Mouse (Mus musculus): ENCODE measurements around the gene Gys2.

The Gys2 gene

DNA sequence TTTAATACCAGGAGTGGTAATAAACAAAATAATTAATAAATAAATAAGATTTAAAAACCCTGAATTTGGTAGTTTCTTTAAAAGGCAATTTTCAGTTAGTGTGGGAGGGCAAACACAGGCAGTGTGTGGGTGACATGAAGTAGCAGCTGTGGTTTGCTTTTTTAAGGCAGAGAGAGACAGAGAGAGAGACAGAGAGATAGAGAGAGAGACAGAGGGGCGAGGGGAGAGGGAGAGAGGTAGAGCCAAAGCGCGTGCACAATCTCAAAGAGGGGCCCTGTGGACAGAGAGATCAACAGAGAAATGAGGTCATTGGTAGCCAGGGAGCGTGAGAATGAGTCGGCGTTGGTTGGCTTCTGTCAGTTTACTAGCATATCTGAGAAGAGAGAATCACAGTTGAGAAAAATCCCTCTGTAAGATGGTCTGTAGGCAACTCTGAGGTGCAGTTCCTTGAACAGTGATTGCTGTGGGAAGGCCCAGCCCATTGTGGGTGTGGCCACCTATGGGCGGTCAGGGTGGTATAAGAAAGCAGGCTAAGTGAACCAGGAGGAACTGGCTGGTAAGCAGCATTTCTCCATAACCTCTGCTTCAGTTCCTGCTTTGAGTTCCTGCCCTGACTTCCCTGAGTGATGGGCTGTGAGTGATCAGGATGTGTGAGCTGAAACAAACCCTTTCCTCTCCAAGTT lies 17.5 kb downstream of the Gys2 start:
- no peak for DNase-seq

- no peak for DNase-seq
These were observed 19.6 kb downstream of the Gys2 start for GRCm38 (mm10) chr6:142453311-142453710.

DNA sequence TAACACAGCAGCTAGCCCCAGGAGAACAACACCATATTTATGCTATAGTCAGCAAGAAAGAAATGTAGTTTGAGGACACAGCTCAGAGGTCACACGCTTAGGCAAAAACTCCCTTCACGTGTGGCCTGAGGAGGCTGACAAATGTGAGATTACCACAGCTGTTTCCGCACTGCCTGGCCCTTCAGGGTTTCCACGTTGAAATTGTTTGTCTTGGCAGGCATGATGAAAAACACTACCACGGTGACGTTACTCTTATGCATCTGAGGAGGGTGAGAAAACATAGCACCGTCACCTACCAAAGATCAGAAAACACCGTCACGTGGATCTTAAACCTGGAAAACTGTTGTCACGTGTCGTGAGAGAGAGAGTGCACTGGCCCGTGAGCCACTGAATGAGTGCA lies 21.5 kb downstream of the Gys2 start:
- DNase-seq: no peak

DNA sequence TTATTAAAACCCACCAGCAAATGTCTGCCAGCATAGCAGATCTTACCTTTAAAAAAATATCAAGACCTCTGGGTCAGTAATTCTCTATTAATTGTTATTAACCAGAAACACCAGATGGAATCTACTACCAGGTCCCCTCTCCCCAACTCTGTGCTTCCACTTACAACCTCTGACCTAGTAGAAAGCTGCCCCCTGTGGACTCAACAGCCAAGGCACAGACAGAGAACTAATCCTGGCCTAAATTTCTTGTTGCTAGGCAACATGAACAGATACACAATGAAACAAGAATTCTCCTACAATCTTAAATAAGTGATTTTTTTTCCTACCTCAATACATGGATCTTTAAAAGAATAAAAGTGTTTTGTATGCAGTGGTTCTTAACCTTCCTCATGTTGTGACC lies 43.8 kb downstream of the Gys2 start:
- DNase-seq: no peak

DNA sequence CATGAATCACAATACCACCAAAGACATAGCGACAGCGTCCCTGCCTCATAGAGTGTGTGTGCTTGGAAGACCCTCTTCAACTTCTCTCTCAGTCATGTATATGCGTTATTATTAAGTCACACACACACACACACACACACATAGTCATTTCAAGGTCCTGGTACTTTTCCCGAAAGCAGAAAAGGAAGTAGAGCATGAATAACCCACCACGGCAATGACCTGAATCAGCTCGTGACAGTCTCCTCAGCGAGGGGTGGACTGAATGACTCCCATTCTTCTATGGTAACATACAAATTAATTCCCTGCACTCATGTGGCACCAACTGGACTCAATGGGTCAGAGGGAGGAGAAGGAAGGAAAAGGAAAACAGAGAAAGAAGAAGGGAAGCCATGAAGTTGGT lies 47.9 kb downstream of the Gys2 start:
- DNase-seq: no peak

DNA sequence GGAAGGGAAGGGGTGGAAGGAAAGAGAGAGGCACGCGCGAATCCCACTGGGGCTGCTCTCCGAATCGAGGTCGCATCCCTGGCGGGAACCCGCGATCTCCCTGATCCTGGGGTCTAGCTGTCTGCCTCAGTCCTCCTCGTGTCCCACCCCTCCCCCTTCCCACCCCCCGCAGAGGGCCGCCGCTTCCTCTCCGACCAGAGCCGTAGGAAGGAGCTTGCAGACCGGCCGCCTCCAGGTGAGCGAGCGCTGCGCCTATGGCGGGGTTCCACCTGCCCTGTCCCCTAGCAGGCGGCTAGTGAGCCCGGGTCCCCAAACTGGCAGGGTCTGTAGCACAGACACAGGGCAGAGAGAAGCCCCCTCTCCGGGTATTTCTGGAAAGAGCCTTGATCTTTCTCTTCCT lies 58.3 kb downstream of the Gys2 start:
- DNase-seq: no peak

- DNase-seq: no peak
These were observed 59.1 kb downstream of the Gys2 start for GRCm38 (mm10) chr6:142413845-142414244.

- DNase-seq: no peak
These were observed 59.9 kb downstream of the Gys2 start, which contains the start of gene Spx for GRCm38 (mm10) chr6:142412906-142413491. Spx (plus strand) TSS chr6:142413441.

DNA sequence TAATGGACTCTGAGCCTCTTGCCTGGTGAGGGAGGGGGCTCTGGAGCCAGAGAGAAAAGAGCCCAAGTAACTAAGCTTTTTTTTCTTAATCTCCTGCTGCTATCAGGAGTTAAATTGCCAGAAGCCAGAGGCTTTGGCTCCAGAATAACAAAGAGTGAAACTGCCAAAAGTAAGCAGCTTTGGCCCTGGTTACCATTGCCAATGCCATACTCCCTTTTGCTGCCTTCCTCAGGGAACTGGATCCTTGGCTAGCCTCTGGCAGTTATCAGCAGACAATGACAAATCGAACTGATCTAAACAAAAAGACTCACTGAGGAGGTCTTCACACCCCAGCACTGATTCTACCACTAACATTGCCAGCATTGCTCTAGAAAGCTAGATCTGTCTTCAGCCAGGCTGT lies 61.8 kb downstream of the Gys2 start:
- DNase-seq: no peak

DNA sequence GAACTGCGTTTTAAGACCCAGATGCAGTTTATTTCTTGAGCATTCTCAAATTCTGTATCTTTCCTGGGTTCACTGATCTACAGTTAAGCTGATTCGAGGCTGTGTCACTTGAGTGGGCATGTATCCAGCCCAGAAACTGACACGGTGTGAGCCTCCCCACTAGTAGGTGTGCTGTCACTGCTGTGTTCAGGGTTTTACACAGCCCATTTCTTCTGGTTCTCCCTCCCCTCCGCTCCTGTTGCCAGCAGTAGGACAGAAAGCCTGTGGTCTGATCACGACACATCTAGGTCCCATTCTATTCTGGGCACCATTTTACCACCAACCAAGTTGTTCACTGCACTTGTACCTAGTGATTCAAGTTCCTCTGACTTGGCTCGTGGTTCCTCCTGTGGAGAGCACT lies 77.2 kb downstream of the Gys2 start:
- no peak for DNase-seq

GRCm38 (mm10) chr6:142394669-142395068 lies 78.2 kb downstream of the Gys2 start:
- peak in 1 of 2 experiments; percentile 28 for DNase-seq

DNA sequence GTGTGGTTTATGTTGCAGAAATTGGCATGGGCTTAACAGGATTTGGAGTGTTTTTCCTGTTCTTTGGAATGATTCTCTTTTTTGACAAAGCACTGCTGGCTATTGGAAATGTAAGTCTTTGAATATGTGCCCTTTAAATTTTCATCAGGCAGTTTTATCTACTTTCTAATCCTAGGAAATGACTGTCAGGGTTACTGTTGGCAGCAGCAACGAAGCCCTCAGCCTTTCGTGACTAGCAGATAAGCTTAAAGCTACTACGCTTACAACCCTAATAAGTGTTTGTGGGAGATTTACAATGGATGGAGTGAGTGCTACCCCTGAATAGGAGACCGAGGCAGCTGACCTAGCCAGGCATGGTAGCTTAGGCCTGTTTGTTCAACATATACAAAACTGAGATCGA lies 80.6 kb downstream of the Gys2 start:
- no peak for DNase-seq

DNA sequence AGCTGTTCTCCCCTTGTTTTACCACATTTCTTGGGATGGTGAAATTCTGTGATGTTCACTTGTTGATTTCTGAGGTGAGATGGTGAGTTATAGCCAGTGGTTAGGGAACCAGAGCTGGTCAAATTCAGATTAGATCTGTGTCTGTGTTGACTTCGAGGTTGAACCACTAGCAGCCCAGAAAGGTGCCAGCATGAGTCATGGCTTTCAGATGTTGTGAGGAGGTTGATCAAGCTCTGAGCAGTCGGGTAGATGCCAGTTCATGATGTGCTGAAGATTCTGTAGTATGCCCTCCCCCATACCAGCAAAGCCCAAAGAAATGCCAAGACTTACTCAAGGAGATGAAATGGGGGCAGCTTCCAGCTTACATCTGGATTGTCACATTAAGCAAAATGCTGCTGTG lies 83.8 kb downstream of the Gys2 start:
- DNase-seq: no peak

GRCm38 (mm10) chr6:142387755-142388271 lies 85.1 kb downstream of the Gys2 start:
- DNase-seq: no peak

DNA sequence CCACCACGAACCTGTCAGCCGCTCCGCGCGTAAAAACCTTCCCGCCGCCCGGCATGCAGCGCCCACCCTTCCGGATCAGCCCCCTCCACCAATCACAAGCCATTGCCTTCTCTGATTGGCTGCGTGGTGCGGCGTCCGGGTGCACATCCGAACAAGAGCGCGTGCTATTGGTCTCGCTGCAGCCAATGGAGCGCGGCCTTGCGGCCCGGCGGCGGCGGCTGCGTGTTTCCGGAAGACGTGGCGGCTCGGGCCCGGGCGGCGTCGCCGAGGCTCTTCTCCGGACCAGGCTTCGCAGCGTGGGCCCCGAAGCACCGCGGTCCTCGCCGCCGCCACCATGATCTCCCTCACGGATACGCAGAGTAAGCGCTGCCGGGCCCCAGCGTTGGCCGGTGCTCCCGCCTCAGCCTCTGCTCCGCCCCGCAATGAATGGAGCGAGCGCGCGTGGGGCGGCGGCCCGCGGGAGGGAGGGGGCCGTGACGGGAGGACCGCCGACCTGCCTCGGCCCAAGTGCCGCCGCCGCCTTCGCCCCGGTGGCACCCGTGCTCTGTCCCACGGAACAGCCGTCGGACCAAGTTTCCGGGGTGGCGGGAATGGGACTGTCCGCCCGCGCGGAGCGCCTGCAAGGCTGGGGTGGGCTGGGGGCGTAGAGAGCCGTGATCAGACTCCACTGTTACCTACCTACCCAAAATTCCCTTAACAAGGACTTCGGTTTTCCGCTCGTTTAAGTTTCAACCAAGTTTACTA lies 85.7 kb downstream of the Gys2 start, which contains the start of the genes Recql and Golt1b:
TSS of gene Recql (minus strand) at position 77 of the 744 bp plus-strand sequence.
TSS of gene Golt1b (plus strand) at position 211 of the 744 bp plus-strand sequence.
- peak; percentile 99 for DNase-seq

DNA sequence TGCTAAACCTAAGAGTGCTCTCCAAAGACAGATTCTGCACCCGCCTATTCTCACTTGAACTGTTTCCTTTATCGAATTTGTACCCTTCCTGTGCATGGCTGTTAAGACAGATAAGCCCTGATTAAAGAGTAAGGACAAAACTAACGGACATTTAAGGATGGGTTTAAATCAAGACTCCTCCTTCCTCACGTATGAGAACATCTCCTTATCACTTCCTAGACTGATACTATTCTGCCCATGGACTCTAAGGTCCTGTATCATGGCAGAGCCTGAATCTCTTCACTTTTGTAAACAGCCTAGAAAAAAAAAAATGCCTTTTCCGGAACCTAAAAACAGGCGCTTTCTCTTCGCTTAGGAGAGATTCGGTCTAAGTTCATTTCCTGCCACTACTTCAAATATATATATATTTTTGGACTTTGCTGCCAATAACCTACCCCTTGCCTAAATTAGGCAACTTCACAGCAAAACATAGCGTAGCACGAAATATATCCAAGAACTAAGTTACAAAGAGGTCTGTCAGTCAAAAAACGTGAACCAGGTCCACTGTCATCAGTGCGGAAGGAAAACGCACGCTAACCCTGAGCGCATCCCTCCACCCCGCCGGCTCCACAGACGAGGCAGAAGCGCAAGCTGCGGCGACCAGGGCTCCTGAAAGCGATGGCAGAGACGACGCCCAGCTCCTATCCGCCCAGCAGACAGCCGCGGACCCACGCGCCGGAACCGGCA lies 86.5 kb downstream of the Gys2 start:
- no peak for DNase-seq

- no peak for DNase-seq
These were observed 88.4 kb downstream of the Gys2 start for GRCm38 (mm10) chr6:142384521-142384920.

GRCm38 (mm10) chr6:142381615-142382014 lies 91.3 kb downstream of the Gys2 start:
- no peak for DNase-seq

- no peak for DNase-seq
These were observed 92.9 kb downstream of the Gys2 start for GRCm38 (mm10) chr6:142379961-142380360.

GRCm38 (mm10) chr6:142378576-142379330 lies 94.2 kb downstream of the Gys2 start:
- DNase-seq: no peak

DNA sequence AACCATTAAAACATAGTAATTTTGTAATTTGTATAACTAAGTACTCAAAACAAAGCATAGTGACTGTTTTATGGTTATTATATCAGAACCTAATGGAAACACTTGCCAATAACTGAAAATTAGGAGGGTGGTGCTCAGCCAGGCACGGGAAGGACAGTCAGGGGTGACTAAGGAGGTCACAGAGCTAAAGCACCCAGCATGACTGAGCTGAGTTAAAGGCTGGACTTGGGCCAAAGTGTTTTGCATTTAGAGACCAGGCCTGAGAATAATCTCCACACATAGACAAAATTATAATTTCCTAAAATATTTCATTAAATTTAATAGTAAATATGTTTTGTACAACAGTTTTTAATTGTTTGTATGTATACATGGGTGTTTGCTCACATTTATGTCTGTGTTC lies 95.8 kb downstream of the Gys2 start:
- no peak for DNase-seq
